Mouse (Mus musculus) CH12.LX (cell line): Measurements from ENCODE around the gene Cldn20. TPM values are rescaled to one million over a fixed set of nuclear protein-coding genes. Genes with fewer than 3 reads are reported as not detected.

Experiments used
- DNase-seq: peaks from one replicate; pipeline ENCODE4 v3.0.0-alpha.2; 2013; ENCODE audit errors: extremely low read depth
- H3K27ac ChIP-seq: 2 replicates; pipeline ENCODE4 v1.5.1; 2012; ENCODE audit warnings: low read depth, mild to moderate bottlenecking, control low read depth, moderate library complexity; ENCODE audit not compliant: insufficient read depth
- H3K27me3 ChIP-seq: replicated peaks from 2 replicates; pipeline ENCODE3; 2012; ENCODE audit warnings: inconsistent platforms
- H3K36me3 ChIP-seq, 2 experiments: replicated peaks in 1 of 2; 2 replicates each; pipeline versions ENCODE3 to v1.6.1; 2012; ENCODE audit warnings: inconsistent platforms in 1 of 2, low read length in 1 of 2, mild to moderate bottlenecking in 1 of 2, mixed read lengths in 1 of 2, moderate library complexity in 1 of 2; ENCODE audit not compliant: control insufficient read depth in 1 of 2, insufficient read depth in 1 of 2
- H3K4me1 ChIP-seq, 2 experiments: 2 replicates each; pipeline ENCODE4 v1.6.1; 2012; ENCODE audit warnings: inconsistent platforms in 1 of 2, moderate library complexity in 1 of 2; ENCODE audit not compliant: insufficient read depth in 2 of 2, control insufficient read depth in 1 of 2
- H3K4me2 ChIP-seq: 2 replicates; pipeline ENCODE4 v1.6.1; 2012; ENCODE audit warnings: low read depth, mild to moderate bottlenecking, control low read depth; ENCODE audit not compliant: poor library complexity, insufficient read depth, severe bottlenecking
- H3K4me3 ChIP-seq, 3 experiments: fragments of 150-350 bp in 1 of 3; sonication (generic) in 1 of 3; replicated peaks in 1 of 3; 2 replicates each; pipeline versions ENCODE3 to v1.5.1; 2011 to 2012; ENCODE audit warnings: low read depth in 2 of 3, low read length in 2 of 3, mild to moderate bottlenecking in 2 of 3, moderate library complexity in 2 of 3, control low read depth in 1 of 3, improper control_type of control experiment in 1 of 3, inconsistent platforms in 1 of 3, mixed read lengths in 1 of 3; ENCODE audit not compliant: poor library complexity in 1 of 3
- H3K79me2 ChIP-seq: replicated peaks from 2 replicates; pipeline ENCODE4 v1.6.1; 2012; ENCODE audit warnings: mild to moderate bottlenecking, moderate library complexity; ENCODE audit not compliant: control insufficient read depth, poor library complexity, insufficient read depth, severe bottlenecking; ENCODE audit errors: extremely low read depth
- H3K9ac ChIP-seq: 2 replicates; pipeline ENCODE4 v1.6.1; 2012; ENCODE audit warnings: low read depth, mild to moderate bottlenecking, control low read depth, moderate library complexity; ENCODE audit not compliant: insufficient read depth
- H3K9me3 ChIP-seq: replicated peaks from 2 replicates; pipeline ENCODE3; 2012; ENCODE audit warnings: low read length, inconsistent platforms, mixed read lengths
- BHLHE40 ChIP-seq: IDR thresholded peaks from 2 replicates; pipeline ENCODE4 v1.6.1; 2011; ENCODE audit warnings: mild to moderate bottlenecking, low read depth, low read length, improper control_type of control experiment
- CTCF ChIP-seq, 2 experiments: IDR thresholded peaks in 1 of 2; conservative IDR thresholded peaks in 1 of 2; 2 replicates each; pipeline ENCODE4 v1.5.1; 2011 to 2012; ENCODE audit warnings: low read depth in 2 of 2, low read length in 2 of 2, improper control_type of control experiment in 1 of 2, inconsistent platforms in 1 of 2, mild to moderate bottlenecking in 1 of 2, moderate library complexity in 1 of 2
- E2F4 ChIP-seq: IDR thresholded peaks from 2 replicates; pipeline ENCODE4 v1.6.1; 2011; ENCODE audit warnings: low read depth, low read length, improper control_type of control experiment; ENCODE audit not compliant: insufficient replicate concordance
- ETS1 ChIP-seq: conservative IDR thresholded peaks from 2 replicates; pipeline ENCODE4 v1.6.1; 2012; ENCODE audit warnings: low read depth, mild to moderate bottlenecking, inconsistent platforms, low read length, improper control_type of control experiment, moderate library complexity
- GABPA ChIP-seq: IDR thresholded peaks from 2 replicates; pipeline ENCODE4 v1.6.1; 2012; ENCODE audit warnings: low read depth, low read length, improper control_type of control experiment, inconsistent platforms; ENCODE audit not compliant: insufficient replicate concordance
- HCFC1 ChIP-seq: IDR thresholded peaks from 2 replicates; pipeline ENCODE4 v1.6.1; 2012; ENCODE audit warnings: low read depth, mild to moderate bottlenecking, inconsistent platforms, low read length, improper control_type of control experiment
- IRF4 ChIP-seq: IDR thresholded peaks from 2 replicates; pipeline ENCODE4 v1.6.1; 2014; ENCODE audit warnings: low read depth, mild to moderate bottlenecking, inconsistent platforms, low read length, improper control_type of control experiment
- JUN ChIP-seq: IDR thresholded peaks from 2 replicates; pipeline ENCODE4 v1.6.1; 2011; ENCODE audit warnings: low read depth, mild to moderate bottlenecking, low read length, improper control_type of control experiment, moderate library complexity; ENCODE audit not compliant: insufficient read depth
- KAT2A ChIP-seq: IDR thresholded peaks from 2 replicates; pipeline ENCODE4 v1.6.1; 2012; ENCODE audit warnings: low read length, improper control_type of control experiment, inconsistent platforms; ENCODE audit not compliant: insufficient replicate concordance
- MAFK ChIP-seq: IDR thresholded peaks from 2 replicates; pipeline ENCODE4 v1.6.1; 2011; ENCODE audit warnings: low read length, improper control_type of control experiment; ENCODE audit not compliant: insufficient replicate concordance
- MAX ChIP-seq: IDR thresholded peaks from 2 replicates; pipeline ENCODE4 v1.6.1; 2011; ENCODE audit warnings: low read length, improper control_type of control experiment
- MAZ ChIP-seq: IDR thresholded peaks from 2 replicates; pipeline ENCODE4 v1.6.1; 2012; ENCODE audit warnings: low read depth, mild to moderate bottlenecking, inconsistent platforms, low read length, improper control_type of control experiment, moderate library complexity
- MEF2A ChIP-seq: IDR thresholded peaks from 2 replicates; pipeline ENCODE4 v1.6.1; 2014; ENCODE audit warnings: low read depth, mild to moderate bottlenecking, inconsistent platforms, low read length, improper control_type of control experiment, borderline replicate concordance
- NELFE ChIP-seq: IDR thresholded peaks from 2 replicates; pipeline ENCODE4 v1.6.1; 2011; ENCODE audit warnings: low read depth, low read length, improper control_type of control experiment
- NRF1 ChIP-seq: IDR thresholded peaks from 2 replicates; pipeline ENCODE4 v1.6.1; 2014; ENCODE audit warnings: low read depth, mild to moderate bottlenecking, inconsistent platforms, low read length, improper control_type of control experiment, moderate library complexity
- PAX5 ChIP-seq: IDR thresholded peaks from 2 replicates; pipeline ENCODE4 v1.6.1; 2012; ENCODE audit warnings: low read length, inconsistent platforms, mixed read lengths
- RAD21 ChIP-seq: IDR thresholded peaks from 2 replicates; pipeline ENCODE4 v1.6.1; 2011; ENCODE audit warnings: low read depth, mild to moderate bottlenecking, low read length, improper control_type of control experiment, moderate library complexity
- SIN3A ChIP-seq: IDR thresholded peaks from 2 replicates; pipeline ENCODE4 v1.6.1; 2012; ENCODE audit warnings: low read length, improper control_type of control experiment, inconsistent platforms
- TBP ChIP-seq: conservative IDR thresholded peaks from 2 replicates; pipeline ENCODE4 v1.6.1; 2011; ENCODE audit warnings: low read depth, low read length, improper control_type of control experiment
- TCF12 ChIP-seq: IDR thresholded peaks from 2 replicates; pipeline ENCODE4 v1.6.1; 2014; ENCODE audit warnings: low read depth, mild to moderate bottlenecking, inconsistent platforms, low read length, improper control_type of control experiment
- USF2 ChIP-seq: conservative IDR thresholded peaks from 2 replicates; pipeline ENCODE4 v1.6.1; 2011; ENCODE audit warnings: low read depth, low read length, improper control_type of control experiment
- ZMIZ1 ChIP-seq: IDR thresholded peaks from 2 replicates; pipeline ENCODE4 v1.6.1; 2012; ENCODE audit warnings: low read depth, mild to moderate bottlenecking, inconsistent platforms, low read length, improper control_type of control experiment
- ZNF384 ChIP-seq: IDR thresholded peaks from 2 replicates; pipeline ENCODE4 v1.6.1; 2012; ENCODE audit warnings: low read depth, low read length, improper control_type of control experiment, inconsistent platforms
- dilution Hi-C: fragments of 300-500 bp; cut with MboI; formaldehyde crosslinking; loops from 2 replicates; pipeline ENCODE4 v1.14.3; 2020; ENCODE audit warnings: low sequenced_read_pairs; ENCODE audit not compliant: extremely low pct_unique_long_range_greater_than_20kb, extremely low pct_ligation_motif_present
- in situ Hi-C: fragments of 300-500 bp; cut with MboI; formaldehyde crosslinking; loops from 3 replicates; pipeline ENCODE4 v1.14.3; 2019; ENCODE audit warnings: low sequenced_read_pairs, low pct_ligation_motif_present, low pct_unique_long_range_greater_than_20kb, mixed read lengths
- polyA plus RNA-seq: library from polyadenylated mRNA; unstranded; fragments of >175 nt; gene quantifications from 2 replicates; pipeline ENCODE4 v1.2.1, GENCODE M21; 2012; ENCODE audit warnings: low read depth; ENCODE audit not compliant: insufficient read length
- total RNA-seq, 2 experiments: library from RNA; depleted of rRNA; stranded (reverse); fragments of 300-350 nt in 1 of 2; fragments of >200 nt in 1 of 2; gene quantifications; 2 replicates each; pipeline ENCODE4 v1.2.3; 2012 to 2014

The Cldn20 gene
- total and polyA plus RNA-seq, 3 experiments = 0.73 TPM; not detected in 2

GRCm38 (mm10) chr17:3500936-3501335, 31.4 kb upstream of the Cldn20 start:
- H3K9me3 ChIP-seq = no peaks in the 10 kb centered on the region
- no peaks in the 10 kb centered on the region for H3K27me3 ChIP-seq
- DNase-seq = no peak
- TF ChIP-seq RAD21 (peak; percentile 16; the same call in 1 of the 2 replicates), KAT2A (no peak), CTCF (conservative IDR thresholded peaks at IDR 0.05 in 1 of 2, IDR thresholded peaks at IDR 0.05 in 1 of 2; ENCODE audit: low read depth in 2 of 2, low read length in 2 of 2) (peak in 1 of 2 experiments; percentile 46; a peak in 2 of 4 replicates)
- peaks cover 7 to 63% of the 10 kb centered on the region in 2 experiments for H3K36me3 ChIP-seq
- H3K4me3 ChIP-seq = no peak overlapping the region
- dilution Hi-C loops = no loop called here
- no peak overlapping the region for H3K9ac ChIP-seq
- H3K4me1 ChIP-seq = no peaks in the 10 kb centered on the region
- H3K79me2 ChIP-seq = no peaks in the 10 kb centered on the region
- H3K4me2 ChIP-seq = no peak overlapping the region
- in situ Hi-C loops = no loop called here
- H3K27ac ChIP-seq = no peak overlapping the region

GRCm38 (mm10) chr17:3505711-3506110, 26.6 kb upstream of the Cldn20 start:
- H3K79me2 ChIP-seq = no peaks in the 10 kb centered on the region
- no peak overlapping the region for H3K9ac ChIP-seq
- dilution Hi-C loops = no loop called here

GRCm38 (mm10) chr17:3506508-3506907, 25.8 kb upstream of the Cldn20 start:
- Histone ChIP-seq H3K4me3 (no peak overlapping the region), H3K9ac (no peak overlapping the region), H3K4me1 (no peaks in the 10 kb centered on the region), H3K27ac (no peak overlapping the region), H3K79me2 (no peaks in the 10 kb centered on the region), H3K36me3 (peaks cover 31 to 92% of the 10 kb centered on the region in 2 experiments)
- dilution Hi-C loops (no loop called here), in situ Hi-C loops (no loop called here)
- TF ChIP-seq E2F4 (no peak), ZNF384 (no peak), ETS1 (no peak), NRF1 (no peak), KAT2A (no peak), USF2 (no peak), TBP (no peak), MEF2A (no peak), CTCF (conservative IDR thresholded peaks at IDR 0.05 in 1 of 2, IDR thresholded peaks at IDR 0.05 in 1 of 2; ENCODE audit: low read depth in 2 of 2, low read length in 2 of 2) (no peak), ZMIZ1 (no peak)
- TF ChIP-seq, all 38 proteins: peak for 0
- Histone ChIP-seq H3K4me2 (no peak overlapping the region), H3K27me3 (no peaks in the 10 kb centered on the region), H3K9me3 (no peaks in the 10 kb centered on the region)
- no peak for DNase-seq

More at GRCm38 (mm10) chr17:3505711-3506110, 26.6 kb upstream of the Cldn20 start:
- H3K36me3 ChIP-seq = peaks cover 27 to 90% of the 10 kb centered on the region in 2 experiments
- no peak for TF ChIP-seq HCFC1
- TF ChIP-seq BHLHE40 = no peak
- TF ChIP-seq MEF2A = no peak
- no peak for TF ChIP-seq IRF4
- no peak for TF ChIP-seq MAFK
- TF ChIP-seq JUN = no peak
- TF ChIP-seq ZNF384 = no peak
- no peak for TF ChIP-seq KAT2A
- TF ChIP-seq MAZ = no peak
- TF ChIP-seq MAX = no peak
- no peak for TF ChIP-seq GABPA
- TF ChIP-seq SIN3A = no peak
- TF ChIP-seq PAX5 = no peak
- TF ChIP-seq RAD21 = no peak
- no peak for TF ChIP-seq NELFE
- no peak for TF ChIP-seq TCF12
- TF ChIP-seq, all 38 proteins: peak for 0
- Histone ChIP-seq H3K4me3 (no peak overlapping the region), H3K27me3 (no peaks in the 10 kb centered on the region), H3K4me2 (no peak overlapping the region), H3K4me1 (no peaks in the 10 kb centered on the region), H3K27ac (no peak overlapping the region), H3K9me3 (no peaks in the 10 kb centered on the region)
- in situ Hi-C loops = no loop called here
- no peak for DNase-seq
